Mouse (Mus musculus) CH12.LX (cell line): ENCODE measurements around the gene 4930595D18Rik.

Source experiments
- CTCF ChIP-seq, 2 experiments: IDR thresholded peaks in 1 of 2; conservative IDR thresholded peaks in 1 of 2; 2 replicates each; pipeline ENCODE4 v1.5.1; 2011 to 2012; ENCODE audit warnings: low read depth in 2 of 2, low read length in 2 of 2, improper control_type of control experiment in 1 of 2, inconsistent platforms in 1 of 2, mild to moderate bottlenecking in 1 of 2, moderate library complexity in 1 of 2
- E2F4 ChIP-seq: IDR thresholded peaks from 2 replicates; pipeline ENCODE4 v1.6.1; 2011; ENCODE audit warnings: low read depth, low read length, improper control_type of control experiment; ENCODE audit not compliant: insufficient replicate concordance
- GABPA ChIP-seq: IDR thresholded peaks from 2 replicates; pipeline ENCODE4 v1.6.1; 2012; ENCODE audit warnings: low read depth, low read length, improper control_type of control experiment, inconsistent platforms; ENCODE audit not compliant: insufficient replicate concordance
- USF2 ChIP-seq: conservative IDR thresholded peaks from 2 replicates; pipeline ENCODE4 v1.6.1; 2011; ENCODE audit warnings: low read depth, low read length, improper control_type of control experiment

- no peak for TF ChIP-seq E2F4
- no peak for TF ChIP-seq USF2
- TF ChIP-seq CTCF (conservative IDR thresholded peaks at IDR 0.05 in 1 of 2, IDR thresholded peaks at IDR 0.05 in 1 of 2; ENCODE audit: low read depth in 2 of 2, low read length in 2 of 2): no peak
- TF ChIP-seq GABPA: no peak
Measured at GRCm38 (mm10) chr12:111196548-111196947, 12.3 kb upstream of the 4930595D18Rik start.
